Mouse (Mus musculus) intestine, embryonic 16.5 days (tissue): ENCODE results near the gene G3bp2. TPM values are rescaled to one million over a fixed set of nuclear protein-coding genes. Genes with fewer than 3 reads are reported as not detected.
"Not testable (repeated sequence)": the region's sequence is repeated elsewhere in the genome, so short reads cannot be mapped to it uniquely, and the experiment has no call there.

Experiments
- ATAC-seq: fragments of 200-750 bp; cut with Nextera tagmentation; 2 replicates; pipeline ENCODE4 v1.8.0; 2017; ENCODE audit warnings: moderate TSS enrichment, moderate library complexity
- H3K27ac ChIP-seq: fragments of 300-500 bp; sonication (generic); 2 replicates; pipeline ENCODE4 v1.5.1; 2014; ENCODE audit warnings: mild to moderate bottlenecking, low read length
- H3K27me3 ChIP-seq: fragments of 300-500 bp; sonication (generic); replicated peaks from 2 replicates; pipeline ENCODE4 v1.6.1; 2014; ENCODE audit warnings: low read length, control low read depth, mixed read lengths; ENCODE audit not compliant: control insufficient read depth, insufficient read depth
- H3K36me3 ChIP-seq: fragments of 300-500 bp; sonication (generic); 2 replicates; pipeline ENCODE4 v1.6.1; 2014; ENCODE audit warnings: low read length, control low read depth; ENCODE audit not compliant: control insufficient read depth, insufficient read depth
- H3K4me1 ChIP-seq: fragments of 300-500 bp; sonication (generic); 2 replicates; pipeline ENCODE4 v1.6.1; 2014; ENCODE audit warnings: low read length, control low read depth, mixed read lengths; ENCODE audit not compliant: control insufficient read depth, insufficient read depth
- H3K4me2 ChIP-seq: fragments of 300-500 bp; sonication (generic); 2 replicates; pipeline ENCODE4 v1.6.1; 2014; ENCODE audit warnings: low read depth, low read length, control low read depth
- H3K4me3 ChIP-seq: fragments of 300-500 bp; sonication (generic); 2 replicates; pipeline ENCODE4 v1.5.1; 2014; ENCODE audit warnings: mild to moderate bottlenecking, low read length
- H3K9ac ChIP-seq: fragments of 300-500 bp; sonication (generic); 2 replicates; pipeline ENCODE4 v1.6.1; 2014; ENCODE audit warnings: low read depth, low read length
- H3K9me3 ChIP-seq: fragments of 300-500 bp; sonication (generic); 2 replicates; pipeline ENCODE4 v1.6.1; 2016; ENCODE audit warnings: low read length, control low read depth; ENCODE audit not compliant: control insufficient read depth
- WGBS: fragments of 180-500 bp; shearing (Covaris S2); extraction: QIAGEN DNeasy Blood & Tissue Kit; methylation state at CpG from one replicate; pipeline ENCODE4 v1.1.7; 2014; 5-methylcytosine and 5-hydroxymethylcytosine counted together
- polyA plus RNA-seq: library from polyadenylated mRNA; unstranded; fragments of >200 nt; fragmentation: Nextera tagmentation; extraction: Ambion mirVana; gene quantifications from 2 replicates; pipeline ENCODE4 v1.2.1, GENCODE M21; 2015

G3bp2 gene
- polyA plus RNA-seq, result 147 and 167 TPM in 2 replicates

DNA sequence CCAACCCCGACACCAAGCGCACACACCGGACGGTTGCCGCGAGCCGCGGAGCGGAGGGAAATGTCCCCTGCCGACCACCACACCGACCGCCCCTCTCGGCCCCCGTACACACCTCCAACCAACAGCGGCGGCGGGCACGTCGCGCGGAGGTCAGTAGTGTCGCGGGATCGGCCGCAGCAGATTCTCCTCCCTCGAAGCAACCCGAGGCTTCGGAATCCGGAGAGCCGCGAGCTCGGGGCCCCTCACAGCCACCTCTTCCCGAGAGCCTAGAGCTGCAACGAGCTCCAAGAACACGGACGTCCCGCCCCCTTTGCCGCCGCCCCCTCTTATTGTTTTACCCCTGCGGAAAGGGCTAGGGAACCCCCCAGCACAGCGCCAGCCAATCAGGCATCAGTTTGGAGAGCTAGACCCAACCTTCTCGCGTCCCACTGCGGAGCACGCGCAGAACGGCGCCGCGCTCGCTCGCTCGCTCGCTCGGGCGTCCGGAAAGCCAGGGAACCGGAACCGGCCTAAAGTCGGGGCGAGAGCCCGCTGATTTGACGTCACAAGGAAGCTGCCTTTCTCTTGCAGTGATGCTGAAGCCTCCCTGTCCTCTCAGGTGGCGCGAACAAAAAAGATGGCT is at the start of gene G3bp2:
Gene G3bp2 (minus strand): TSS at position 303 of the 622 bp plus-strand sequence.
- H3K27me3 ChIP-seq, result no peaks in the 10 kb centered on the region
- peak within 1 kb of the TSS; percentile 99 for H3K27ac ChIP-seq
- H3K4me1 ChIP-seq, result peaks cover 20% of the 10 kb centered on the region
- no peaks in the 10 kb centered on the region for H3K36me3 ChIP-seq
- ATAC-seq, result peak; percentile 98
- no peaks in the 10 kb centered on the region for H3K9me3 ChIP-seq
- peak within 1 kb of the TSS; percentile 100 for H3K4me3 ChIP-seq
- H3K4me2 ChIP-seq, result peak within 1 kb of the TSS; percentile 72
- under 1% methylated on average over 65 of the region's 65 CpGs for WGBS
- H3K9ac ChIP-seq, result peak within 1 kb of the TSS; percentile 96

GRCm38 (mm10) chr5:92133006-92133405 is 49.5 kb upstream of the G3bp2 start:
- H3K4me3 ChIP-seq, ATAC-seq, H3K4me2 ChIP-seq, H3K27ac ChIP-seq, H3K9ac ChIP-seq, H3K9me3 ChIP-seq, H3K27me3 ChIP-seq, H3K4me1 ChIP-seq, H3K36me3 ChIP-seq: not testable (repeated sequence)
- 60% methylated on average over 4 of the region's 4 CpGs for whole genome bisulfite sequencing

DNA sequence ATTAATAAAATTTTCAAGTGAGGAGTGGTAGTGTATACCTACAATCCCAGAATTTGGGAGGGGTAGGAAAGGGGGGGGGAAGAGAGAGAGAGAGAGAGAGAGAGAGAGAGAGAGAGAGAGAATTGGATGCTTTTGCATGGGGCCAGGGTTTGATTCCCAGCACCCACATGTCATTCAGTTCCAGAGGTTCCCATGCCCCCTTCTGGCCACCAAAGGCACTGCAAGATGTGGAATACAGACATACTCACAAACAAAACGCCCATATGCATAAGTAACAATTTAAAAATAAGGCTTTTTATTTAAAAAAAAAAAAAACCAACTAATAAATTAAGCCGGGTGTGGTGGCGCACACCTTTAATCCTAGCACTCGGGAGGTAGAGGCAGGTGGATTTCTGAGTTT is 48.6 kb upstream of the G3bp2 start:
- no peaks in the 10 kb centered on the region for H3K27me3 ChIP-seq
- no peaks in the 10 kb centered on the region for H3K9me3 ChIP-seq
- H3K4me3 ChIP-seq, result no peak overlapping the region
- no peak overlapping the region for H3K27ac ChIP-seq
- H3K4me1 ChIP-seq, result 0 out of 2 replicates have a peak, but pooled peaks cover 6% of the 10 kb centered on the region
- no peak overlapping the region for H3K4me2 ChIP-seq
- H3K9ac ChIP-seq, result no peak overlapping the region
- no peak for ATAC-seq
- WGBS, result 96% methylated on average over 4 of the region's 4 CpGs
- no peaks in the 10 kb centered on the region for H3K36me3 ChIP-seq

- H3K9me3 ChIP-seq, result no peaks in the 10 kb centered on the region
- ATAC-seq, result no peak
- no peak overlapping the region for H3K27ac ChIP-seq
- H3K4me3 ChIP-seq, result no peak overlapping the region
- H3K36me3 ChIP-seq, result no peaks in the 10 kb centered on the region
- H3K4me1 ChIP-seq, result 0 out of 2 replicates have a peak, but pooled peaks cover 6% of the 10 kb centered on the region
- 88% methylated on average over 6 of the region's 6 CpGs for WGBS
- no peaks in the 10 kb centered on the region for H3K27me3 ChIP-seq
- no peak overlapping the region for H3K4me2 ChIP-seq
- no peak overlapping the region for H3K9ac ChIP-seq
Observed at GRCm38 (mm10) chr5:92130040-92130682, 46.6 kb upstream of the G3bp2 start.

GRCm38 (mm10) chr5:92129321-92129768 is 45.8 kb upstream of the G3bp2 start:
- Histone ChIP-seq H3K27ac (no peak overlapping the region), H3K9me3 (no peaks in the 10 kb centered on the region)

GRCm38 (mm10) chr5:92128570-92128969 is 45.1 kb upstream of the G3bp2 start:
- ATAC-seq, result peak; percentile 88
- H3K36me3 ChIP-seq, result no peaks in the 10 kb centered on the region
- WGBS, result 23% methylated on average over 8 of the region's 8 CpGs
- H3K4me1 ChIP-seq, result 0 out of 2 replicates have a peak, but pooled peaks cover 6% of the 10 kb centered on the region
- no peaks in the 10 kb centered on the region for H3K27me3 ChIP-seq
- H3K9ac ChIP-seq, result no peak overlapping the region
- no peak overlapping the region for H3K27ac ChIP-seq
- H3K4me3 ChIP-seq, result no peak overlapping the region
- H3K4me2 ChIP-seq, result no peak overlapping the region
- H3K9me3 ChIP-seq, result no peaks in the 10 kb centered on the region

More at GRCm38 (mm10) chr5:92129321-92129768, 45.8 kb upstream of the G3bp2 start:
- 0 out of 2 replicates have a peak, but pooled peaks cover 6% of the 10 kb centered on the region for H3K4me1 ChIP-seq
- no peaks in the 10 kb centered on the region for H3K27me3 ChIP-seq
- no peak overlapping the region for H3K4me2 ChIP-seq
- no peak overlapping the region for H3K4me3 ChIP-seq
- no peak for ATAC-seq
- H3K9ac ChIP-seq, result no peak overlapping the region
- WGBS, result 75% methylated on average over 1 of the region's 1 CpGs
- H3K36me3 ChIP-seq, result no peaks in the 10 kb centered on the region

- no peak overlapping the region for H3K4me2 ChIP-seq
- WGBS, result 78% methylated on average over 10 of the region's 10 CpGs
- ATAC-seq, result no peak; the same call in 1 of the 2 replicates
- H3K4me1 ChIP-seq, result 0 out of 2 replicates have a peak, but pooled peaks cover 6% of the 10 kb centered on the region
- no peaks in the 10 kb centered on the region for H3K36me3 ChIP-seq
- no peak overlapping the region for H3K9ac ChIP-seq
- H3K27me3 ChIP-seq, result no peaks in the 10 kb centered on the region
- no peak overlapping the region for H3K4me3 ChIP-seq
- H3K9me3 ChIP-seq, result no peaks in the 10 kb centered on the region
- peak overlapping the region; percentile 10 for H3K27ac ChIP-seq
Observed at GRCm38 (mm10) chr5:92127751-92128150, 44.2 kb upstream of the G3bp2 start.

GRCm38 (mm10) chr5:92127141-92127625 is 43.7 kb upstream of the G3bp2 start:
- Histone ChIP-seq H3K4me3 (no peak overlapping the region), H3K36me3 (no peaks in the 10 kb centered on the region), H3K4me2 (no peak overlapping the region), H3K27ac (peak overlapping the region; percentile 10), H3K9me3 (no peaks in the 10 kb centered on the region), H3K9ac (no peak overlapping the region), H3K4me1 (0 out of 2 replicates have a peak, but pooled peaks cover 6% of the 10 kb centered on the region), H3K27me3 (no peaks in the 10 kb centered on the region)
- ATAC-seq, result peak; percentile 49
- WGBS, result 57% methylated on average over 9 of the region's 9 CpGs

GRCm38 (mm10) chr5:92125446-92125845 is 41.9 kb upstream of the G3bp2 start:
- H3K27ac ChIP-seq, result no peak overlapping the region

More at GRCm38 (mm10) chr5:92125446-92125845, 41.9 kb upstream of the G3bp2 start:
- Histone ChIP-seq H3K4me3 (no peak overlapping the region), H3K4me1 (0 out of 2 replicates have a peak, but pooled peaks cover 6% of the 10 kb centered on the region), H3K9me3 (no peaks in the 10 kb centered on the region), H3K27me3 (no peaks in the 10 kb centered on the region), H3K9ac (no peak overlapping the region), H3K36me3 (no peaks in the 10 kb centered on the region), H3K4me2 (no peak overlapping the region)
- no peak for ATAC-seq
- 88% methylated on average over 3 of the region's 3 CpGs for WGBS
